Mouse (Mus musculus): Measurements from ENCODE around the gene Foxi3. TPM values are rescaled to one million over a fixed set of nuclear protein-coding genes. Genes with fewer than 3 reads are reported as not detected.

Gene Foxi3
- total and polyA plus RNA-seq, 3 experiments: not detected

DNA sequence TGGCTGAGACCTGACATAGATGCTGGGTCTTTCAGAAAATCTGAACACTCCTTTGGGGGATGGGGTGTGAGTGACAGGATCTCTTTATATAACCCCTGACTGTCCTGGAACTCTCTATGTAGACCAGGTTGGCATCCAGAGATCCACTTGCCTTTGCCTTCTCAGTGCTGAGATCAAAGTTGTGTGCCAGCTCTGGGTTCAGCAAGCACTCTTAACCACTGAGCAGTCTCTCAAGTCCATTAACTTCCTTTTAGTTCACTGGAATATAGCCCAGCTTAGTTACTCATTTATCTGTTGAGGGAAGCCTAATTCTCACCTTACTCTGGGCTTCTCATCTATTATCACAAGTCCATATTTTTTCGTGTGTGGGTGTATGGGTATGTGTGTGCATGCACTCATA is 26.1 kb downstream of the Foxi3 start:
- no peak for DNase-seq (ENCODE audit: extremely low read depth)
- H3K9ac ChIP-seq (ENCODE audit: insufficient read depth, low read depth): no peak overlapping the region

DNA sequence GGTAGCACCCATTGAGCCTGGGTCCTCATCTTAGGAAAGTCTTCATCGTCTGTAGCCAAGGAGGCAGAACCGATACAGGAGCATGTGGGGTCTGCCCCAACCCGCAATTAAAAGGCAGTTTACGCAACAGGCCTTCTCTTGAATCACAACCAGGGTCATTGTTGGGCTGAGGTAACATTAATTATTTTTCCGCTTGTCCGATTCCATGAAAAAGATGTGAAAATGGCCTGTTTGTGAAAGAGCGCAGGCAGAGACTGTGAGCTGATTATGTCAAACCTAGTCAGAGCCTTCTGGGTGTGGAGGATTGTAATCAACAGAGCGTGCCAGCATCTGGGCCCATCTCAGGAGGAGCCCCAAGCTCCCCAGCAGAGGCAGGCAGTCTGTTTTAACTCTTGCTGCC is 30.4 kb downstream of the Foxi3 start:
- in situ Hi-C loops (cut with MboI; ENCODE audit: low pct_ligation_motif_present, low pct_unique_long_range_greater_than_20kb, low sequenced_read_pairs) (no loop called here), dilution Hi-C loops (cut with MboI; ENCODE audit: extremely low pct_ligation_motif_present, extremely low pct_unique_long_range_greater_than_20kb, low sequenced_read_pairs) (no loop called here)
- H3K36me3 ChIP-seq (replicated peaks in 1 of 2; ENCODE audit: control insufficient read depth in 1 of 2, insufficient read depth in 1 of 2, low read length in 1 of 2): no peaks in the 10 kb centered on the region

More for the DNA sequence above, 26.1 kb downstream of the Foxi3 start:
- Histone ChIP-seq H3K36me3 (replicated peaks in 1 of 2; ENCODE audit: control insufficient read depth in 1 of 2, insufficient read depth in 1 of 2, low read length in 1 of 2) (no peaks in the 10 kb centered on the region), H3K4me1 (ENCODE audit: control insufficient read depth in 1 of 2, insufficient read depth in 2 of 2) (0 out of 4 replicates have a peak, but pooled peaks cover 0 to 5% of the 10 kb centered on the region in 2 experiments), H3K4me2 (ENCODE audit: insufficient read depth, low read depth, poor library complexity, severe bottlenecking) (no peak overlapping the region), H3K9me3 (replicated peaks; ENCODE audit: low read length) (no peaks in the 10 kb centered on the region), H3K27me3 (replicated peaks) (no peaks in the 10 kb centered on the region), H3K4me3 (replicated peaks in 1 of 3; ENCODE audit: low read depth in 2 of 3, low read length in 2 of 3, poor library complexity in 1 of 3) (no peak overlapping the region), H3K27ac (ENCODE audit: insufficient read depth, low read depth) (no peak overlapping the region), H3K79me2 (replicated peaks; ENCODE audit: control insufficient read depth, extremely low read depth, insufficient read depth, poor library complexity, severe bottlenecking) (no peaks in the 10 kb centered on the region)
- no peak for TF ChIP-seq ZC3H11A (IDR thresholded peaks at IDR 0.05; ENCODE audit: low read depth, low read length)
- no peak for TF ChIP-seq MXI1 (IDR thresholded peaks at IDR 0.05; ENCODE audit: low read depth, low read length)
- TF ChIP-seq CHD2 (IDR thresholded peaks at IDR 0.05; ENCODE audit: low read length): no peak
- TF ChIP-seq E2F4 (IDR thresholded peaks at IDR 0.05; ENCODE audit: insufficient replicate concordance, low read depth, low read length): no peak
- no peak for TF ChIP-seq EP300 (IDR thresholded peaks at IDR 0.05; ENCODE audit: low read length)
- TF ChIP-seq MAFK (IDR thresholded peaks at IDR 0.05; ENCODE audit: insufficient replicate concordance, low read length): no peak
- no peak for TF ChIP-seq MYC (IDR thresholded peaks at IDR 0.05; ENCODE audit: low read depth, low read length)
- no peak for TF ChIP-seq PAX5 (IDR thresholded peaks at IDR 0.05; ENCODE audit: low read length)
- TF ChIP-seq ZMIZ1 (IDR thresholded peaks at IDR 0.05; ENCODE audit: low read depth, low read length): no peak
- TF ChIP-seq JUND (conservative IDR thresholded peaks at IDR 0.05; ENCODE audit: low read depth, low read length): no peak
- no peak for TF ChIP-seq CTCF (conservative IDR thresholded peaks at IDR 0.05 in 1 of 2, IDR thresholded peaks at IDR 0.05 in 1 of 2; ENCODE audit: low read depth in 2 of 2, low read length in 2 of 2)
- TF ChIP-seq KAT2A (IDR thresholded peaks at IDR 0.05; ENCODE audit: insufficient replicate concordance, low read length): no peak
- in situ Hi-C loops (cut with MboI; ENCODE audit: low pct_ligation_motif_present, low pct_unique_long_range_greater_than_20kb, low sequenced_read_pairs): no loop called here
- dilution Hi-C loops (cut with MboI; ENCODE audit: extremely low pct_ligation_motif_present, extremely low pct_unique_long_range_greater_than_20kb, low sequenced_read_pairs): no loop called here

More for the DNA sequence above, 30.4 kb downstream of the Foxi3 start:
- no peaks in the 10 kb centered on the region for H3K27me3 ChIP-seq (replicated peaks)
- H3K4me3 ChIP-seq (replicated peaks in 1 of 3; ENCODE audit: low read depth in 2 of 3, low read length in 2 of 3, poor library complexity in 1 of 3): no peak overlapping the region
- H3K79me2 ChIP-seq (replicated peaks; ENCODE audit: control insufficient read depth, extremely low read depth, insufficient read depth, poor library complexity, severe bottlenecking): no peaks in the 10 kb centered on the region
- H3K9me3 ChIP-seq (replicated peaks; ENCODE audit: low read length): no peaks in the 10 kb centered on the region
- no peak for TF ChIP-seq ELF1 (IDR thresholded peaks at IDR 0.05; ENCODE audit: low read depth, low read length)
- no peak for TF ChIP-seq EP300 (IDR thresholded peaks at IDR 0.05; ENCODE audit: low read length)
- no peak for TF ChIP-seq E2F4 (IDR thresholded peaks at IDR 0.05; ENCODE audit: insufficient replicate concordance, low read depth, low read length)
- no peak for TF ChIP-seq MYC (IDR thresholded peaks at IDR 0.05; ENCODE audit: low read depth, low read length)
- no peak for TF ChIP-seq NELFE (IDR thresholded peaks at IDR 0.05; ENCODE audit: low read depth, low read length)
- TF ChIP-seq ZC3H11A (IDR thresholded peaks at IDR 0.05; ENCODE audit: low read depth, low read length): no peak
- no peak for TF ChIP-seq IRF4 (IDR thresholded peaks at IDR 0.05; ENCODE audit: low read depth, low read length)
- TF ChIP-seq ZKSCAN1 (IDR thresholded peaks at IDR 0.05; ENCODE audit: borderline replicate concordance, low read depth, low read length): no peak
- TF ChIP-seq ZMIZ1 (IDR thresholded peaks at IDR 0.05; ENCODE audit: low read depth, low read length): no peak
- no peak for TF ChIP-seq JUN (IDR thresholded peaks at IDR 0.05; ENCODE audit: insufficient read depth, low read depth, low read length)
- TF ChIP-seq TBP (conservative IDR thresholded peaks at IDR 0.05; ENCODE audit: low read depth, low read length): no peak
- no peak for TF ChIP-seq USF1 (IDR thresholded peaks at IDR 0.05; ENCODE audit: low read depth, low read length)
- no peak overlapping the region for H3K9ac ChIP-seq (ENCODE audit: insufficient read depth, low read depth)
- H3K4me1 ChIP-seq (ENCODE audit: control insufficient read depth in 1 of 2, insufficient read depth in 2 of 2): 0 out of 4 replicates have a peak, but pooled peaks cover 0 to 5% of the 10 kb centered on the region in 2 experiments
- no peak for DNase-seq (ENCODE audit: extremely low read depth)
- no peak overlapping the region for H3K27ac ChIP-seq (ENCODE audit: insufficient read depth, low read depth)
- no peak overlapping the region for H3K4me2 ChIP-seq (ENCODE audit: insufficient read depth, low read depth, poor library complexity, severe bottlenecking)

Data from CH12.LX (cell line).